Mouse (Mus musculus): Measurements from ENCODE around the gene Gm867.

Gm867 gene

GRCm38 (mm10) chr10:75897373-75897772 is 43.1 kb downstream of the Gm867 start:
- DNase-seq (ENCODE audit: low read depth, low spot score) = no peak

- peak; percentile 63 for DNase-seq (ENCODE audit: low read depth, low spot score)
Measured at GRCm38 (mm10) chr10:75896208-75896607, 44.3 kb downstream of the Gm867 start.

DNA sequence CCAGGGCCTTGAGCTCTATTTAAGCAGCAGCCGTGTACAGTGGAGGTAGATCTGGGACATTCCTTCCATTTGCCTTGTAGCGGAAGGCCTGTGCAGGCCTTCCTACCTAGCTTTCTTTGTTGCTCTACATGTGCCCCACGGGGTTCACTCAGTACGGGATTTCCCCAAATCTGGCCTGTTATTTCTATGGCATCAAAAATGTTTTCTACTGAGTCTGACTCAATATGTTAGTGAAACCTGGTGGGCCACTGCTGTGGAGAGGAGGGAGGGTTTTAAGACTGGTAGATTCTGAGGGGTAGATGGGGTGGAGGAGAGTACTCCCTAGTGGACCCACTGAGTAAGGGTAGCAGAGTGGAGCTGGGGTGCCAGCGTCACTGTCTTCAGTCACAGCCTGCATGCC is 44.7 kb downstream of the Gm867 start:
- DNase-seq (ENCODE audit: low read depth, low spot score) = no peak

DNA sequence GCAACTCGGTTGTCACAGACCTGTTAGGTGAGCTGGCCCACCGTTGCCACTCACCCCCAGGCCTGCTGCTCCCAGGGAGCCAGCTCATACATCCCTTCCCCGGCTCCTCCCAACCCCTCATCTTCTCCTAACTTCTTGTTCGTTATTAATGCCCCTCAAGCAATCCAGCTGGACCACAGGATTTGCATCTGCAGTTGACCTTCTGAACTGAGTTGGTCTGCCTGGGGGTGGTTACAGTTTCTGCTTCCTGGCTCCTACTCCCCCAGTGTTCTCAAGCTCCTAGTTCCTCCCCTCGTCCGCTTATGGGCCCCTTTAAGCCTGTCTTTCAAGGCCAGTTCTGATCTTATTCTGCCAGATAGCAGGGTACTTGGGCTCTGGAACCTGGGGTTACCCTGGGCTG is 45.9 kb downstream of the Gm867 start:
- DNase-seq (ENCODE audit: low read depth, low spot score) = no peak

- DNase-seq (ENCODE audit: low read depth, low spot score) = peak; percentile 97
Measured at GRCm38 (mm10) chr10:75893089-75893750, 47.3 kb downstream of the Gm867 start, which contains the start of gene Derl3. TSS of gene Derl3 (plus strand) at chr10:75893413.

DNA sequence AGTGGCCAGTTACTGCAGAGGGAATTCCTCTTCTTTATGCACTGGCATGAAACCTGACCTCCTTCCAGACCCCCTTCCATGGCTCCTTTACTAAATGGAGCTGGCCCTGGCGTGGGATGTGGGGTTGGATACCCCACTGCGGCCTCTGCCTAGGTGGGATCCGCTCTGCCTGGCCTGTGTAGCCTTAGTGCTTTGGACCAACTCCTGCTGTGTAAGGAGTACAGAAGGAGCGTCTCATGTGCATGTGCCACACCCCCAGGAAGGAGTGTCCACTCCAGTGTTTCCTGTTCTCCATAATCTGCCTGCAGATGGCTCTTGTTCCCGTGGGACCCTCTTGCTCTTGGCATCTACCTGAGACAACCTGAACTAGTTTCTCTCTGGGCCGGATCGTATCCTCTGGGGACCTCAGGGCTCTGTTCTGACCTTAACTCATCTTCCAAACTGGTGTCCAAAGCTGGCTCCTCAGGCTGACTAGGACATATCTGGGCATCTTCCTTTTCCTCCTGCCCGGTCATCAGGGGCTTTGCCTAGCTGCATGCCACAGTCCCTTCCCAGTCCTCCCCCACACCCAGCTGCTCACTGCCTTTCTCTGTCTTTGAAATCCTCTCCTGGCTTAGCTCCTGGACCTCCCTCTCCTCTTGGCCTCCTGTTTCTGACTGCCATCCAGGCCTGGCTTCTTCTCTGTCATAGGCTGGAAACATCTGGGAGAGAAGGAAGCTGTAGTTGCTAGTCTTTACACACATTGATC is 50.9 kb downstream of the Gm867 start:
- no peak for DNase-seq (ENCODE audit: low read depth, low spot score)
